Mouse (Mus musculus) cerebellum, adult 2 months (tissue): ENCODE results near the gene Kcne3. TPM values are rescaled to one million over a fixed set of nuclear protein-coding genes. Genes with fewer than 3 reads are reported as not detected.

Source experiments
- DNase-seq, 2 experiments: peaks; one replicate each; pipeline ENCODE4 v3.0.0; 2021
- H3K27ac ChIP-seq: fragments of 200-500 bp; 2 replicates; pipeline ENCODE4 v1.5.1; 2012; ENCODE audit warnings: low read length, control low read depth, inconsistent platforms; ENCODE audit not compliant: insufficient read depth
- H3K27me3 ChIP-seq: fragments of 200-500 bp; 2 replicates; pipeline ENCODE4 v1.6.1; 2012; ENCODE audit warnings: inconsistent platforms, mild to moderate bottlenecking, low read length, moderate library complexity; ENCODE audit not compliant: control insufficient read depth, insufficient read depth
- H3K4me1 ChIP-seq: fragments of 200-500 bp; 2 replicates; pipeline ENCODE4 v1.6.1; 2011; ENCODE audit warnings: low read length; ENCODE audit not compliant: control insufficient read depth, insufficient read depth
- H3K4me3 ChIP-seq: fragments of 200-500 bp; replicated peaks from 2 replicates; pipeline ENCODE3; 2011; ENCODE audit warnings: mild to moderate bottlenecking, low read depth, low read length, control low read depth; ENCODE audit not compliant: insufficient read depth
- CTCF ChIP-seq: fragments of 200-500 bp; IDR thresholded peaks from 2 replicates; pipeline ENCODE4 v1.5.1; 2011; ENCODE audit warnings: low read depth, mild to moderate bottlenecking, control low read depth, low read length, moderate library complexity, borderline replicate concordance; ENCODE audit not compliant: insufficient read depth
- POLR2A ChIP-seq: fragments of 200-500 bp; IDR thresholded peaks from 2 replicates; pipeline ENCODE4 v1.6.1; 2011; ENCODE audit warnings: low read length, control low read depth, borderline replicate concordance; ENCODE audit not compliant: insufficient read depth
- WGBS: fragments of 180-500 bp; shearing (Covaris S2); methylation state at CpG from one replicate; pipeline ENCODE4 v1.1.7; 2018; 5-methylcytosine and 5-hydroxymethylcytosine counted together
- polyA plus RNA-seq: library from polyadenylated mRNA; depleted of rRNA; stranded (reverse); fragments of >200 nt; gene quantifications from 2 replicates; pipeline ENCODE4 v1.2.3, GENCODE M21; 2012

Gene Kcne3
- polyA plus RNA-seq, 1 experiment, result not detected

- no peak for TF ChIP-seq CTCF
- TF ChIP-seq POLR2A, result no peak
- no peak for DNase-seq
- Histone ChIP-seq H3K27ac (no peak overlapping the region), H3K4me1 (no peaks in the 10 kb centered on the region), H3K27me3 (no peaks in the 10 kb centered on the region), H3K4me3 (no peak overlapping the region)
- WGBS, result 66% methylated on average over 4 of the region's 4 CpGs
These were observed 5.5 kb upstream of the Kcne3 start for GRCm38 (mm10) chr7:100170756-100171155.

- Histone ChIP-seq H3K4me1 (no peaks in the 10 kb centered on the region), H3K27ac (no peak overlapping the region), H3K4me3 (peak overlapping the region; percentile 23), H3K27me3 (no peaks in the 10 kb centered on the region; the same call in 1 of the 2 replicates)
- no peak for TF ChIP-seq CTCF
- WGBS, result 17% methylated on average over 30 of the region's 30 CpGs
- no peak for DNase-seq
These were observed 2.0 kb downstream of the Kcne3 start for GRCm38 (mm10) chr7:100178016-100178890.

- TF ChIP-seq POLR2A, result no peak
- no peak for TF ChIP-seq CTCF
- Histone ChIP-seq H3K27ac (no peak overlapping the region), H3K4me3 (peak overlapping the region; percentile 23), H3K4me1 (no peaks in the 10 kb centered on the region), H3K27me3 (no peaks in the 10 kb centered on the region; the same call in 1 of the 2 replicates)
- no peak for DNase-seq
- 3% methylated on average over 15 of the region's 15 CpGs for WGBS
These were observed 2.6 kb downstream of the Kcne3 start for GRCm38 (mm10) chr7:100178891-100179233.

GRCm38 (mm10) chr7:100179394-100179793, 3.1 kb downstream of the Kcne3 start:
- no peak for TF ChIP-seq CTCF
- no peak for TF ChIP-seq POLR2A
- Histone ChIP-seq H3K4me1 (no peaks in the 10 kb centered on the region), H3K27me3 (no peaks in the 10 kb centered on the region; the same call in 1 of the 2 replicates), H3K4me3 (no peak overlapping the region), H3K27ac (no peak overlapping the region)
- no peak for DNase-seq
- WGBS, result 76% methylated on average over 7 of the region's 7 CpGs

- TF ChIP-seq CTCF, result no peak
- TF ChIP-seq POLR2A, result no peak
- WGBS, result 84% methylated on average over 7 of the region's 7 CpGs
These were observed 3.6 kb downstream of the Kcne3 start for GRCm38 (mm10) chr7:100179836-100180407.

GRCm38 (mm10) chr7:100181176-100181575, 4.9 kb downstream of the Kcne3 start:
- Histone ChIP-seq H3K4me1 (no peaks in the 10 kb centered on the region), H3K4me3 (no peak overlapping the region), H3K27me3 (no peaks in the 10 kb centered on the region; the same call in 1 of the 2 replicates), H3K27ac (no peak overlapping the region)
- WGBS, result 95% methylated on average over 2 of the region's 2 CpGs
- no peak for DNase-seq
- no peak for TF ChIP-seq POLR2A
- TF ChIP-seq CTCF, result no peak

More at GRCm38 (mm10) chr7:100179836-100180407, 3.6 kb downstream of the Kcne3 start:
- Histone ChIP-seq H3K4me1 (no peaks in the 10 kb centered on the region), H3K27me3 (no peaks in the 10 kb centered on the region; the same call in 1 of the 2 replicates), H3K4me3 (no peak overlapping the region), H3K27ac (no peak overlapping the region)
- DNase-seq, result no peak

- no peak for DNase-seq
- no peak overlapping the region for H3K4me3 ChIP-seq
- no peak overlapping the region for H3K27ac ChIP-seq
- no peaks in the 10 kb centered on the region; the same call in 1 of the 2 replicates for H3K27me3 ChIP-seq
- H3K4me1 ChIP-seq, result no peaks in the 10 kb centered on the region
- 83% methylated on average over 3 of the region's 3 CpGs for WGBS
- TF ChIP-seq POLR2A, result no peak
- no peak for TF ChIP-seq CTCF
These were observed 5.3 kb downstream of the Kcne3 start for GRCm38 (mm10) chr7:100181614-100182013.

- 79% methylated on average over 3 of the region's 3 CpGs for WGBS
- H3K4me3 ChIP-seq, result no peak overlapping the region
These were observed 6.1 kb downstream of the Kcne3 start for GRCm38 (mm10) chr7:100182388-100182787.

More at GRCm38 (mm10) chr7:100182388-100182787, 6.1 kb downstream of the Kcne3 start:
- no peaks in the 10 kb centered on the region for H3K4me1 ChIP-seq
- H3K27ac ChIP-seq, result no peak overlapping the region
- no peak for TF ChIP-seq POLR2A
- no peak for TF ChIP-seq CTCF
- H3K27me3 ChIP-seq, result no peaks in the 10 kb centered on the region; the same call in 1 of the 2 replicates
- no peak for DNase-seq
